Mouse (Mus musculus) activated CD4-positive, CD25-positive, alpha-beta regulatory T cell, adult 4 months (primary cell): ENCODE results near the gene Adap2. TPM values are rescaled to one million over a fixed set of nuclear protein-coding genes. Genes with fewer than 3 reads are reported as not detected.
A peak's percentile ranks its signal among the peaks of the same experiment; 100 is the strongest.
"Not testable (repeated sequence)": the region's sequence is repeated elsewhere in the genome, so short reads cannot be mapped to it uniquely, and the experiment has no call there.

Experiments
- ATAC-seq: one replicate; pipeline ENCODE4 v1.8.0; 2017
- polyA plus RNA-seq, 2 experiments: library from polyadenylated mRNA; unstranded; fragments of 100-300 nt; shearing (Covaris generic); gene quantifications; one replicate each; pipeline ENCODE4 v1.2.1; 2017

The Adap2 gene
- under 1 TPM in 1 of 2 experiments, not detected in 1; 0.54 TPM for polyA plus RNA-seq

DNA sequence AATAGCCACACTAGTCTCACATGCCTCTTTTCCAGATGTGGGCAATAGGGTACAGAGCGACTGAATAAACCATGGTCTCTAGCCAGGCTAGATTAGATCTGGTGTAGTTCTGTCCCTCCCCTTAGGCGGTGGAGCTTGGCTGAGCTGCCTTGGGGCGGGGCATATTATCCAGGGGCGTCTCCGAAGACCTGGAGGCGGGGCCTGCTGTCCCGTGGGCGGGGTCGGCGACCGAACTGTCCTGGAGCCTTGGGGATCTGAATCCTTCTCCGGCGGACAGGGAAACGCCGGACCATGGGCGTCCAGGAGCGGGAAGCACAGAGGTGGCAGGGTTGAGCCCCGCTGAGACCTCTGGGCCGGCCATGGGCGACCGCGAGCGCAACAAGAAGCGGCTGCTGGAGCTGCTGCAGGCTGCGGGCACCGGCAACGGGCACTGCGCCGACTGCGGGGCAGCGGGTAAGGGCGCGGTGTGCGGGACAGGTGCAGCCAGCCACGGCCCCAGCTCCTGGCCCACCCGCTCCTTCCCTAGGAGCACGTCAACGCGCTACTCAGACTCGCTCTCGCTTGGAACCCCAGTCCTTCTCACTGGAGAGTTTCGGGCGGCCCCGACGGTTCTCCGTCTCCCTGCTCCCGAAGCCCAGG, at the start of gene Adap2:
TSS of gene Adap2 (plus strand) at position 249 of the 639 bp plus-strand sequence.
- ATAC-seq = peak; percentile 95

DNA sequence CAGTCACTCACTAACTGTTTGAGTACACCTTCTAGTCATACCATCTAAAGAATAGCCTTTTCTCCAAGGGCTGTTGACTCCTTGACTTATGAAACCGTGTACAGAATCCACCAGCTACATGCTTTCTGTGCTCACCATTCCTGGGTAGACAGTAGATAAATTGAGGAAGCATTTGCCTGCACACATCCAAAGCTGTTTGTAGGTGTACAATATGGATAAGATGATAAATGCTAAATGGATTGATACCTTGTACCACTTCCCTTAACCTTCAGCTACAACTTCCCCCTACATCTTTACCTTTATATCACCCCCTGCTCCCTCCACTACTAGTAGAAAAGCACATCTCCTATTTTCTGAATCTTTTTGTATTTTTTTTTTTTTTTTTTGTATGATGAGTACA, 49.5 kb upstream of the Adap2 start:
- no peak for ATAC-seq

DNA sequence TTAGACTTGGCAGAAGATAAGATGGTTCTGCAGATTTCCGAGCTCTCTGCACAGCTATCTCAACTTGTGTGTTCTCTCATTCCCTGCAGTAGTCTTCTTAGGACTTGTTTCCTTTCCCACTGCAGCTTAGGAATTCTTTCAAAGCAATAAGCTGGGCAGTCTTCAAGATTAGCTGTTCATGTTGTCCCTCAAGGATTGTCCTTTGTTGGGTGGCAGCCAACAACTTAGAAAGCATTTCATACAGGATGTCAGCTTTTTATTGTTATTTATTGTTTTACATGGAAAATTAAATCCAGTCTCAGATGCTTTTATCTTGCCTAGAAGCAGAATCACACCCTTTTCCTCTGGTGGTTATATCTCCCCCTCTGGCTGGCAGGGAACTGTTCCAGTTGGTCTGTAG, 37.5 kb upstream of the Adap2 start:
- no peak for ATAC-seq

DNA sequence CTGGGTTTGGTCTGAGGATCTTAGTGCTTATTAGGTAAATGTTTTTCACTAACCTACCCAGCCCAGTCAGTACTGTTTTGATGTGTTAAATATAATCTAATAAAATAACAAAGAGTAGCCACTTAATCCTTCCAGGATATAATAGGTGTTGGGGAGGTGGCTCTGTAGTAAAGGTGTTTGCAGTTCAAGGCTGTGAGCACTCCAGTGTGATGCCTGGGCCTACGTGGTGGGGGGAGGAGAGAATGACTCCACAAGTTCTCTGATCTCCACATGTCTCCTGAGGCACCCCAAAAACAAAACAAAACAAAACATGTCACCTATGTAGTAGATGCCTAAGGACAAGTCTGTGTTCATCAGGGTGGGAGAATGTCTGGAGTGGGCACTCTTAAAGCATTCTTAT, 21.9 kb upstream of the Adap2 start:
- ATAC-seq = no peak

DNA sequence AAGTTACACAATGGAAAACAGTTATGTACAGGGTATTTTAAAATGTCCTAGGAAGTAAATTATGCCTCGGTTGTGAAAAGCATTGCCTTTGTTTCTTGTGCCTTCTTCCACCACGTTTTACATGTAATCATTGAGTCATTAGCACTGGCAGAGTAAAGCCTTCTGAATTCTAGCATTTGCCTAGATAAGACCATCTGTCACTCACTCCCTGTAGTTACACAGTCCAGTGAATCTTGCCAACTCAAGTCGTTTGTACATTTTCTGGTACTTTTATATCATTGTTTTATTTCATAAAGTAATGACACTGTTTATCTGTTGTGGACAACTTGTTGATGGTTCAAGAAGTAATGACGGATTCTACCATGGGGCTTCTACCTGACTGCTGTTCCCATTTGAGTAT, 19.2 kb upstream of the Adap2 start:
- ATAC-seq = no peak

DNA sequence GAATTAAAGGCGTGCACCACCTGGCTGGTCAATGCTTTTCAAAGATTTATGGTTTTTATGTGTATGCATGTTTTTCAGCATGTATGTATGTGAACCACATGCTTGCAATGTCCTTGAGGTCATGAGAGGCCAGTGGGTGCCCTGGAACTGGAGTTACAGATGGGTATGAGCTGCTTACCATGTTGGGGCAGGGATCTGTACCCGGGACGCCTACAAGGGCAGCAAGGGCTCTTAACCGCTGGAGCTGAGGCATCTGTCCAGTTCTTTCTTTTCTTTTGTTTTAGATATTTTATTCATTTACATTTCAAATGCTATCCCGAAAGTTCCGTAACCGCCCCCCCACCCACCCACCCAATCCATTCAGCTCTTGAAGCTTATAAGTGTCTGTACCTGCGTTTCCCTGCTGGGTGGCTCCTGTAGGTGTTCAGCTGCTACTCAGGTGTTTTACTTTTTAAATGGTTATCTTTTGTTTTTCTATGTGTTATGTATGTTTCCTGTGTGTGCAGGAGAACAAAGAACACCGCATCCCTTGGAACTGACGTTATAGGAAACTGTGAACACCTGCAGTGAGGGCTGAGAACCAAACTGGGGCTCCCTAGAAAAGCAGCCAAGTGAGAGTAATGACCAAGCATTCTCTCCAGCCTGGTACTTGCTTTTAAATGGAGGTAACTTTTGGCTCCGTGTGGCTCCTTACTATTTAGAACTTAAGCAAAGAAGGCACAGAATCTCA, 17.8 kb upstream of the Adap2 start:
- no peak for ATAC-seq

DNA sequence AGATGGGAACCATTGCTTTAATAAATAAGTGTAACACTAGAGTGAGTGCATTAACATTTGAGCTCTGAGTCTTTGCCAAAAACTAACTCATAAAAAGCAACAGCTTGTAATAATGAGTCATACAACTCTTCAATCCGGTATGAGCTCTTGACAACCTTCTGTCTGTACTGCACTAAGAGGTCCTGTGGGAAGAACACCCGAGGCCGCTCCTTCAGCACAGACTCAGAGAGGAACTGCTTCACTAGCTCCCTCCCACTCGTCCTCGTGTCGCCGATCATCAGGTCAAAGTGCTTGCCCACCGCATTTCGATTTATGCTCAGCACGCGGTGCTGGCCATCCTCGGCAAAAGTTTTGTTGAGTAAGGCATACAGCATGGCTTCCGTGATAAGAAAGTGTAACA, 17.1 kb upstream of the Adap2 start:
- ATAC-seq = no peak

DNA sequence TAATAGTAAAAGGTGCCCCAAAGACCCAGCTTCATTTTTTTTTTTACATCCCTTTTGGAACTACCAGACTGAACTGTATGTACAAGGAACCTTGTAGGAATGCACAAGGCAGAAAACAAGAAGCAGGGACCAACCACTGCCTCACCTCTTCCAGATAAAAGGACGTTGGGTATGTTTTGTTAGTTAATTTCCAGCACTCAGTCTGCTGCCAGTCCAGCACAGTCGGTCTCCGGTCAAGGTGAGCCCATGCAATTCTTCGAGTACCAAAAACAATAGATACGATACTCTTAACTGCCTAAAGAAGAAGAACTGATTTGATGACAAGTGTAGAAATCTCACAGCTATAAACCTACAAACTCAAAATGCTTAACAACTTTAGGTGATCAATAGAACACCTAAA, 16.1 kb upstream of the Adap2 start:
- ATAC-seq = no peak

DNA sequence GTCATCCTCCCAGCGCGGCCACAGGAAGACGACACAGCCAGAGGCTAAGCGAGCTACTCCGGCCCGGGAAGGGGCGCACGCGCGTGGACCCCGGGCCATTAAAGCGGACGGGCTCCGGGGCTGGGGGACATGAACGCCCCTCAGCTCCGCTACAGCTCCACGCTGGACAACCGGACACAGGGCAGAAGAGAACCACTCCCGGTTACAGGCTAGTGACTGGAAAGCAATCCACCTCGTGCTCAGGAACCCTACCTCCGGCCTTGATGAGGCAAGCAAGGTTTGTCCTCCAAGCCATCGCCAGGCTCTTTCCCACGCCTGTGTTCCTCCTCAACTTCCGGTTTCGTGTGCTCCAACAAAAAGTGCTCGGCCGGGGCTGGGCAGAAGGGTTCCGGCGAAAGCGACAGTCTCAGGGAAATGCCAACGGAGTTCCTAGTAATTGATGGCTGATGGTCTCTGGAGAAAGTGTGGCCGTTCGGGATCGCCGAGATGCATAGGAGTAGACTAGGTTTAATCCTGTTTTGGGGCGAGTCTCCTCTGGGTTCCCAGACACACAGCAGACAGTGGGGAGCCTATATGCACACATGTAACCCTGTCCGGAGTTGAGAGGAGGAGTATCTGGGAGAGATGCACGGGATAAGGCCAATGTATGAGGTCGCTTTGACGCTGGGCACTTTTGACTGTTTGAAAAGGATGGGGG, 11.9 kb upstream of the Adap2 start, which contains the start of gene Tefm:
TSS of gene Tefm (minus strand) at position 351 of the 697 bp plus-strand sequence.
- ATAC-seq = peak; percentile 80

DNA sequence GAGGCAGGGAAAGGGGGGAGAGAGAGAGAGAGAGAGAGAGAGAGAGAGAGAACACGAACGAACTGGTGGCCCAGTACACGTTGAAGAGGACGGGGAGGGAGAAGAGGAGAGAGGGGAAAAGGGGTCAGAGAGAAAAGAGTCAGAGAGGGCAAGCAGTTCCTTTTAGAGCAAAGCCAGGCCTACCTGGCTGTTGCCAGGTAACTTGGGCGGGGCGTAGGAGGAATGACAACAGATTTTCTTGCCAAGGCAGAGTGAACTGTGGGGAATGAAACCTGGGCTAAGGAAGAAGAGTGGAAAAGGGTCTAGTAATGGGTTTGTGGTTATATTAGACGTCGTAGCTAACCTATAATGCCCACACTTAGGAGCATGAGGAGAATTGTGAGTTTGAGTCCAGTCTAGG, 11.0 kb upstream of the Adap2 start:
- ATAC-seq = no peak

DNA sequence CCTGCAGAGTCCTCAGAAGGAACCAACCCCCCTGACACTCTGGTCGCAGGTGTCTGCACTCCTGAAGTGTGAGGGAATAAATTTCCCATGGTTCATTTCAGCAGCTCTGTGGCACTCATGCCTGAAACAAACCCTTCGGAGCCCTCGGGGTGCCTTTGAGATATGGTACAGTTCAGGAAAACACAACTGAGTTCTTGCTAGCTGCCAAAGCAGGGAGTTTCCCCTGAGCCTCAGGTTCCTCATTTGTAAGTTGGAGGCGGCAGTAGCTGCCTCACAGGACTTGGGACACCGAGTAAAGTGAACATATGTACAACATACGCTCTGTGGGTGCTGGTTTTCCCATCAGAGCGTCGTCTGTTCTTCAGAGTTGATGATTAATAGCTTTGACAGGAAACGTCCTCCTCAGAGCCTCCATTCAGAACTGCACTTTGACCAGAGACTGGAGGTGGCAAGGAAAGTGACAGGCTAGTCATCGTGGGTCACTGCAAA, 8.1 kb upstream of the Adap2 start:
- ATAC-seq = no peak

DNA sequence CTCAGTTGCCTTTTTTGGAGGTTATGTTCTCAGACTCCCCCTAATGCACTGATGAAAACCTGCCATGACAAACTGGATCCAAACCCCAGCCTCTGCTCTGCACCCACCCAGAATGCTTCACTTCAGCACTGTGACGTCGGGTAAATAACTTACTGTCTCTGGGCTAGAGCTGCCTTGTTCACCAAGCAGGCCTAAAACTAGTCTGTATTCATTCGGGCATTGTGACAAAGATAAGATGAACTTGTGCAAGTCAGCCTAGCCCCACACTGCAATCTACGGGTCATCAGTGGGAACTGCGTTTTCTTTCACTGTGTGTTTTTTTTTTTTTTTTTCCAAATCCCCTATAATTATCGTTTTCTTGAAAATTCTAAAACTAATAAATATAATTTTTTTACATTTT, 6.2 kb upstream of the Adap2 start:
- no peak for ATAC-seq

DNA sequence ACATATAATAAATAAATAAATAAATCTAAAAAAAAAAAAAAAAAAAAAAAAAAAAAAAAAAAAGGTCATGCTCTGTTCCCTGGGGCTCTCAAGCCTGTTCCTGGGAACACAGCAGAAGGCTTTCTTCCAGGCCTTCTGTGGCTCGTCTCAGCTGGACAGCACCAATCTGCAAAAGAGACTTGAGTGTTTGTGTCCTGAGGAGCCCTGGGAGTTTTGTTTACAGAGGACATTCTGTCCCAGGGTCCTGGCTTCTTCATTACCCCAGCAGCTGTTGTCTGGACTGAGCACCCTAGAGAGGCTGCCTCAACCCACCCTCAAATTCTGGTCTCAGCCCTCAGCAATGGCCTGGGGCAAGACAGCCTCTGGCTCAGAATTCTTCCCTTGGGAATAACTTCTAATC, 5.6 kb upstream of the Adap2 start:
- no peak for ATAC-seq

DNA sequence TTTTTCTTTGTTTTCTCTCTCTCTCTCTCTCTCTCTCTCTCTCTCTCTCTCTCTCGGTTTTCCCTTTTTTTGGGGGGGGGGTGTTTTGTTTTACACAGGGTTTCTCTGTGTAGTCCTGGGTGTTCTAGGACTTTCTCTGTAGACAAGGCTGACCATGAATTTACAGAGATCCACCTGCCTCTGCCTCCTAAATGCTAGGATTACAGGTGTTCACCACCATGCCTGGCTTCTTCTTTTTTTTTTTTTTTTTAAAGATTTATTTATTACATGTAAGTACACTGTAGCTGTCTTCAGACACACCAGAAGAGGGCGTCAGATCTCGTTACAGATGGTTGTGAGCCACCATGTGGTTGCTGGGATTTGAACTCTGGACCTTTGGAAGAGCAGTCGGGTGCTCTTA, 4.9 kb upstream of the Adap2 start:
- ATAC-seq = not testable (repeated sequence)

DNA sequence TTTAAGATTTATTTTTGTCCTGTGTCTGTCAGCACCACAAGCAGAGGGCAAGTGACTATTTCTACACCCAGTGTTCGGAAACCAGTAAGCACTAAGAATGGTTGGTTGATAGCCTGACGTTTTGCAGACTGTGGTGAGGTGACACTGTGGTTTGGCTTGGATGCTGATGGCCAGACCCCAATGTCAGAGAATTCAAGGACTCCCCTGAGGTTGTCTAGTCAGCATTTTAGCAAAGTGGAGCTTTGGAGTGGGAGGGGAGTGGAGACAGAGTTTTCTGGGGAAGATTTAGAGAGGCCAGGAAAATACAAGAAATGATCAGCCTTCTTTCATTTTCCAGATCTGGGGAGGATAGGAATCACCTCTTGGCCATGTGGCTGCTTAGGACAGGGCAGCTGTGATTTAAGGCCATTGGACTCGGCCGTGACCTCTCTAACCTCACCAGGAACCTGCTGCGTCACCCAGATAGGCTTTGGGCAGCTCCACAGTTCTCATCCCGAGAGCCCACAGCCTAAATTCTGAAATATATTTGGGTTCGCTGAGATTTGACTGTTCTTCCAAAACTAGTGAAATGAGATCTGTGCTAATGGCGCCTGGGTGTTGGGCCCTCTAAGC, 4.4 kb upstream of the Adap2 start:
- ATAC-seq = no peak

DNA sequence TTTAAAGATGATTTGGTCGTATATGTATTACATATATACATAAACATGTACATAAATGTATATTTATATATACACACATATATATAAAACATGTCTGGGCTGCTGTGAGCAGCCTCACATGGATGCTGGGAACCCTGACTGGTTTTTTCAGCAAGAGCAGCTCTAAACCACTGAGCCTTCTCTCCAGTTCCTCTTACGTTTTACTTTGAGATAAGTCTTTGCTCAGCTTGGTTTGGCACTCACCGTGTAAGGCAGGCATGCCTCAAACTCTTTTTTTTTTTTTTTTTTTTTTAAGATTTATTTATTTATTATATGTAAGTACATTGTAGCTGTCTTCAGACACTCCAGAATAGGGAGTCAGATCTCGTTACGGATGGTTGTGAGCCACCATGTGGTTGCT, 3.3 kb upstream of the Adap2 start:
- ATAC-seq = no peak

DNA sequence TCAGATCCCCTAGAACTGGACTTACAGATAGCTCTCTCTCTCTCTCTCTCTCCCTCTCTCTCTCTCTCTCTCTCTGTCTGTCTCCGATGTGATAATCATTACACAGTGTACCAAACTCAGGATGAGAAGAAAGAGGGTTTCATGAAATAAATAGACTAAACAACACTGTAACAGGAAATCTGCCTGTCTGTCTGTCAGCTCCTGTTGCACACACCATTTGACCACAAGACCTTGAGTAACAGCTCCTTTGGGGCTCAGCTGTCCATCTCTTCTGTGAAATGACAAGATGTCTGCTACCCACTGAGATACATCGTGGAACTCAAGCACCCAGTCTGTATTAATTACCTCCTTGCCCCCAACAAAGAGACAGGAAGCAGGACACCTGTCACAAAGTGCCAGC, 2.4 kb upstream of the Adap2 start:
- no peak for ATAC-seq

DNA sequence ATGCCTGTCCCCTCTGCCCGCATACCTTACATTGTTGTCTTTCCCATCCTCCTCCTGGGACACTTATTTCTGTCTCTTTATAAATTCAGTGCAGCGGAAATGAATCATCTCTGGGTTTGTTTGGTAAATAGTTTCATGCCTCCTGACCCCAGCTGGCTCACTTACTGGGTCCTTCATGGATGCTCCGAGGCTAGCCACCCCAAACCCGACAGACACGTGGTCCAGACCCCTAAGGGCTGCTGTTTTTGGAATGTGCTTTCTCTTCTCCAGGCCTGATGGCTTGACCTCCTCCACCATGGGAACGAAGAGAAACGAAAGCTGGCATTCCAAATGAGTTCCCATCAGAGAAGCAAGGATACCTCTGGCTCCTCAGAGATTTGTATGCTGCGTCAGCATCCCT, 1.5 kb upstream of the Adap2 start:
- no peak for ATAC-seq

DNA sequence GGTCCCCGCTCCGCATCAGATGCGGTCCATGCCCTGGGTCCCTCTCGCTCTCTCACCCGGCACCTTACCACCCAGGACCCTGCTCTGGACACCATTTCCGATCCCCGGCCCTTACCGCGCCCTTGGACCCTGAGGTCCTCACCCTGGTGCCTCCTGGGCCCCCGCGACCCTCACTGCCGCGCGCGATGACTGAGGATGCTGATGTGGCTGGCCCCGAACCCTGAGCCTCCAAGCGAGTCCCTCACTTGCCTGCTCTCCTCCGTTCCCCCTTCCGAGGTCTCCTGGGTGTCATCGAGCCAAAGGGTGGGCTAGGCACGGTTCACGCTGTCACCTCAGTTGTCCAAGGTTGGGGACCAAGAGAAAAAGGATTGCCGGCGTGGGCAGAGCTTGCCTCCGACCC, 596 bp downstream of the Adap2 start:
- ATAC-seq = no peak

DNA sequence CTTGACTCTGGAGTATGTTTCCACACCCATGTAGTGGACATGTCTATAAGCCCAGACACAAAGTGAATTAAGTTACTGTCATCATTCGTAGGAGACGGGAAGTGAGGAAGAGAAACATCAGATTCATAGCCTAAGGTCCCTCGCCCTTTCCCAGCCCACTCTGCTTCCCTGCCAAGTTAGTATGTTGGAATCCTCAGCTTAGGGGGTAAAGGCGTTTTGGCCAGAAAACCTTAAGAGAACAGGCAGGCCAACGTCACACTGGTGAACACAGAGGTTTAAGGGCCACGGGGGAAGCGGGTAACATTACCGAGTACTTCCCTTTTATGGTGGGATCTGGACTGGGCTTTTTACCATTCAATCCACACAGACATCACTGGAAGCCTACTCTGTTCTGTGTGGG, 1.6 kb downstream of the Adap2 start:
- no peak for ATAC-seq

DNA sequence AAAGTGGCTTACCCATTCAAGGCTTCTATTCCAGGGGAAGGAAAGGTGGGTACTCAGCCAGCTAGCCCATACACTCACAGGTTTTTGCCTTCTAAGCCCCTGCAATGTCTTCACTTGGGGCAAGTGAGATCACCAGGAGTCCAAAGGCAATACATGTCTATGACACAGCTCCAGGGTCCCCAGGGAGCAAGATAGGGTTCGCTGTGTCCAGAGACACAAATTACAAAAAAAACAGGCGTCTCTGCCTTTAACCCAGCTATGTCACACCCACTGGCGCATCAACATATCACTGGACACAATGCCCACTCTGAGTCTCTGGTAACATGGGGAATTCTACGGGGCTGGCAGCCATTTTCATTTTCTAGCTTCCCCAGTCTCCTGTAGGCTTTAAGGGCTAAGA, 2.1 kb downstream of the Adap2 start:
- ATAC-seq = no peak

DNA sequence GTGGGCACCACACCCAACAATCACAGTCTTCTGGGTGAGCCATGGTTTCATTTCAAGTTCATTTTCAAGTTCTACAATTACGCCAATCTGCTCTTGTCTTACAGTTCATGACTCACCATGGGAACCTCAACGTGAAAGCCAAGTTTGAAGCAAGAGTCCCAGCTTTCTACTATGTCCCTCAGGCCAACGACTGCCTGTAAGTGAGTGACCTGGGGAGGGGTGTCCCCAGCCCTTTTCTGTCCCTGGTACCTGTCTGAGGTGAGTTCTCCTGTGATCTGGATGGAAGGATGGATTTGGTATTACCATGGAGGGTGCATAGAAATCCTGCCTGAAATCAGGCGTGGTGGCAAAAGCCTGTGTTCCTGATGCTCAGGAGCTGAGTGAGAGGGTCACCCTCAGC, 2.9 kb downstream of the Adap2 start:
- no peak for ATAC-seq

DNA sequence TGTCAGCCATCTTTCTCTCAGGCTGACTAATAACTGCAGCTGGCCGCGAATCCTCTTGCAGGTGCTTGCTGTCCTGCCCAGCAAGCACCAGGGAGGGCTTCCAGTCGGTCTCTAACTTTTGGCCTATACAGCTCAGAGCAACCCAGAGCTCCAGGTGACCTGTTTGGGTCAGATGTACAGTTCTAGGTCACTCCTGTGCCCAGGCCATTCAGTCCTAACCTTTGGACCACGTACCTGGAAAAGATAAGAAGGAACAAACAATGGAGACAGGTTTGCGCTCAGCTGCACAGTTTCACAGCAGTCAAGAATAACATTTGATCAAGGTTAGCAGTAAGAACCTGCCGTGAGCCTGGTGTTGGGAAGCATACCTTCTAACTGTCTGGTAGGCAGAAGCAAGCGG, 5.1 kb downstream of the Adap2 start:
- no peak for ATAC-seq
